Mouse (Mus musculus): Measurements from ENCODE around the gene Bst1.

Bst1 gene

DNA sequence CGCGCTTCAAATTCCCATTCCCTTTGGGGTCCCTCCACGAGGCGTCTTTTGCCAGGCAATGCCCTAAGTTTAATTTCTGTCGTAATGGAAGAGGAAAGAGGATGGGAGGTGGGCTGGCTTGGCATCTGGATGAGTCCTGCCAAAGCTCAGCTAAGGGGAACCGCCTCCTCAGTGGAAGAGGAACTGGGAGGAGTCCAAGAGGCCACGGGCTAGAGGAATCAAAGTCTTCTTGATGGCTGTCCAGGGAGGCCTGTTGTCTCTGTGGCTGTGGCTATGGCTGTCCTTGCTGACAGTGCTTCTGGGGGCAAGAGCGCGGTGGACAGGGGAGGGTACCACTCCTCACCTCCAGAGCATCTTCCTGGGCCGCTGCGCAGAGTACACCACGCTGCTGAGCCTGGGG, at the start of gene Bst1:
Bst1 (plus strand) TSS at position 191 of the 400 bp plus-strand sequence.
- peak; percentile 20 to 55 for DNase-seq

- DNase-seq = no peak
Measured at GRCm38 (mm10) chr5:43770618-43771354, 47.9 kb upstream of the Bst1 start.

DNA sequence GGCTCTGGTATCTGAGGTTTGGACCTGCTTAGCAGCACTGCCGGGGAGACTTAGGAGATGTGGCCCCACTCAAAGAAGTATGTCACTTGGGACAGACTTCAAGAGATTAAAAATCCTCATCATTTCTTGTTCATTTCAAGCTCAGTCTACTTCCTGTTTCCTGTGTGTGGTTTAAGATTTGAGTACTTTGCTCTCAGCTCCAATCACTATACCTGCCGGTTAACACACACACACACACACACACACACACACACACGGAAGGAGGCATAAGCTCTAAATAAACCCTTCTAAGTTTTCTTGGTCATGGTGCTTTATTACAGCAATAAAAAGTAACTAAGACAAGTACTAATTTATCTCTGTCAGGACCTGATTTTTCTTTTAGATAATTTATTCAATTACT, 47.1 kb upstream of the Bst1 start:
- no peak for DNase-seq

GRCm38 (mm10) chr5:43776407-43776806, 42.3 kb upstream of the Bst1 start:
- no peak for DNase-seq

- DNase-seq = no peak
Measured at GRCm38 (mm10) chr5:43776993-43777392, 41.7 kb upstream of the Bst1 start.

DNA sequence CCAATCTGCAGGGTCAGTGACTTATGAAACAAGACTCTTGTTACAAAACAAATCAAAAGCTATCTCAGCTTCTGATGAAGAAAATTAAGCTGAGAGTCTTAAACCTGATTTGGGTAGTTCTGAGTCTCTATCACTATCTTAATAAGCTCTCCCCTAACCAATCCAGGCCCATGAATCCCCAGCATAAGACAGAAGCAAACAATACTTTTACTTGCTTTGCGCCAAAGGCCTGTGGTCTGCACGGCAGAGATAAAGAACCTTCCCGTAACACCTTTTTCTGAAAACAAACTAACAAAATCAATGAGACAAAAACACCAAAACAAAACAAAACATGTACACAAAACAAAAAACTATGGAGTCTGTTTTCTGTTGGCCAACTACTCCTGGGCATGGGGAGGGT, 40.1 kb upstream of the Bst1 start:
- no peak for DNase-seq

GRCm38 (mm10) chr5:43781423-43781976, 37.2 kb upstream of the Bst1 start:
- DNase-seq = peak; percentile 27 to 64

DNA sequence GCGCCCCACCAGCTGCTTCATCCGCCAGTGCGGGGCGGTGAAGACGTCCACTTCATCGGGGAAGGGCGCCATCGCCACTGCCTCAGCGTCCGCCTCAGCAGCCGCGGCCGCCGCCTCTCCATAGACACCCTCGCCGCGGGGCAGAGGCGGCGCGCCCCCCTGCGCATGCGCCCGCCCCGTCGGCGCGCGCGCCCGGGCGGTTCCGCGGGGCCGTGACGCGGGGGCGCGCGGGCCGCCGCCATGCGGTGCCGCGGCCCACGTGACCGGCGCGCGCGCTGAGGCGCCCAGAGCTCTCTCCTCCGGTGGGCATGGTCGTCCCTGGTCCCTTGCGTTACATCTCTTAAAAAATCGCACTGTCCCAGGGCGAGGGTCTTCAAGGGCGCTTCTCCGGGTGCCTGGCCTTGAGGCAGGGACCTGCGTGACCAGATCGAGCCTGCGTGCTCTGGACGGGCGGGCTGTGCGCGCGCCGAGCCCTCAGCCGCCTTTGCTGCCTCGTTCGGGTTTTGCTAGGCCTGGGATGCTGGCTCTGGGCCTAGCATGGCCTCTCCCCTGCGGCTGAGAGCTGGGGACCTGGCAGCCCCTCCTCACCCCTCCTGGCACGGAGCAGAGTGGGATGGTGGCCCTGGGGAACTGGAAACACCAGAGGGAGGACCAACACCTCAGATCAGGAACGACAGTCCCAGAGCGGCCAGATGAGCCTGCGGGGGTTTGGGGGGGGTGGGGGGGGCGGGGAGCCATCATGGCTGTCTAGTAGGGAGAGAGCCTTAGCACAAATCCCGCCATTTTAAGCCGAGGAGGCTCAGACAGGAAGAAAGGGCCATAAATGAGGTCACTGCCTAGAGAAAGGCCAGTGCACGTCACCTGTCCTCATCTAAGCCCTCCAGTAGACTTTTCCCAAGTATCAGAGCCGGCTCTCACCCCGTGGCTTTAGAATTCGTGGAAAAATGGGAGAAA, 36.4 kb upstream of the Bst1 start:
- peak; percentile 76 to 91 for DNase-seq

GRCm38 (mm10) chr5:43783996-43784395, 34.7 kb upstream of the Bst1 start:
- DNase-seq = no peak

GRCm38 (mm10) chr5:43786607-43787006, 32.1 kb upstream of the Bst1 start:
- DNase-seq = no peak

GRCm38 (mm10) chr5:43787976-43788752, 30.5 kb upstream of the Bst1 start:
- DNase-seq = no peak

- no peak for DNase-seq
Measured at GRCm38 (mm10) chr5:43792354-43792753, 26.3 kb upstream of the Bst1 start.

GRCm38 (mm10) chr5:43799530-43799929, 19.2 kb upstream of the Bst1 start:
- no peak for DNase-seq

- DNase-seq = no peak
Measured at GRCm38 (mm10) chr5:43800700-43801099, 18.0 kb upstream of the Bst1 start.

- no peak for DNase-seq
Measured at GRCm38 (mm10) chr5:43801253-43801652, 17.4 kb upstream of the Bst1 start.

- DNase-seq = no peak
Measured at GRCm38 (mm10) chr5:43801798-43802197, 16.9 kb upstream of the Bst1 start.

DNA sequence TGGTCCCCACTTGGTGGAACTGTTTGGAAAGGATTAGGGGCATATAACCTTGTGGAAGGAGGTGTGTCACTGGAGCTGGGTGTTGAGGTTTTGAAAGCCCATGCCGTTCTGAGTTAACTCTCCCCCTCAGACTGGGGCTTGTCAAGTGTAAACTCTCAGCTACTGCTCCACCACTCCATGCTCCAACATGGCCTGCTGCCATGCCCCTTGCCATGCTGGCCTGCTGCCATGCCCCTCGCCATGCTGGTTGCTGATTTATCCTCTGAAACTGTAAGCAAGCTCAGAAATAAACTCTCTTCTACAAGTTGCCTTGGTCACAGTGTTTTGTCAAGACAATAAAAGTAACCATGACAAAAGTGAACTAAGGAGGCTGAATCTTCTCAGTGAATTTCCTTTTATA, 13.3 kb upstream of the Bst1 start:
- no peak for DNase-seq

DNA sequence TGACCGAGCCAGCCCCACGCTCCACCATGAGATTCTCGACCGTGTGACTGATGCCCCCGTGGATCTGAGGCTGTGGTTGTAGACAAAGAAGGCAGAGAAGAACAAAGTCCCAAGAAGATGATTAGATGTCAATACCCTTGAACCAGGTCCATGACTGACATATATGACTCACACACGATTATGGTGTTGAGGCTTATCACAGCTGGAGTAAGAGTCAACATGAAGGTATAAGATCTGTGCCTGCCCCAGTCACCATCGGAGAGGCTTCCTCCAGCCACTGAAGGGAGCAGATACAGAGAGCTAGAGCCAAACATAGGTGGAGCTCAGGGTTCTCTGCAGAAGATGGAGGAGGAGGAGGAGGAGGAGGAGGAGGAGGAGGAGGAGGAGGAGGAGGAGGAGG, 12.3 kb upstream of the Bst1 start:
- no peak for DNase-seq

GRCm38 (mm10) chr5:43806914-43807313, 11.8 kb upstream of the Bst1 start:
- no peak for DNase-seq

DNA sequence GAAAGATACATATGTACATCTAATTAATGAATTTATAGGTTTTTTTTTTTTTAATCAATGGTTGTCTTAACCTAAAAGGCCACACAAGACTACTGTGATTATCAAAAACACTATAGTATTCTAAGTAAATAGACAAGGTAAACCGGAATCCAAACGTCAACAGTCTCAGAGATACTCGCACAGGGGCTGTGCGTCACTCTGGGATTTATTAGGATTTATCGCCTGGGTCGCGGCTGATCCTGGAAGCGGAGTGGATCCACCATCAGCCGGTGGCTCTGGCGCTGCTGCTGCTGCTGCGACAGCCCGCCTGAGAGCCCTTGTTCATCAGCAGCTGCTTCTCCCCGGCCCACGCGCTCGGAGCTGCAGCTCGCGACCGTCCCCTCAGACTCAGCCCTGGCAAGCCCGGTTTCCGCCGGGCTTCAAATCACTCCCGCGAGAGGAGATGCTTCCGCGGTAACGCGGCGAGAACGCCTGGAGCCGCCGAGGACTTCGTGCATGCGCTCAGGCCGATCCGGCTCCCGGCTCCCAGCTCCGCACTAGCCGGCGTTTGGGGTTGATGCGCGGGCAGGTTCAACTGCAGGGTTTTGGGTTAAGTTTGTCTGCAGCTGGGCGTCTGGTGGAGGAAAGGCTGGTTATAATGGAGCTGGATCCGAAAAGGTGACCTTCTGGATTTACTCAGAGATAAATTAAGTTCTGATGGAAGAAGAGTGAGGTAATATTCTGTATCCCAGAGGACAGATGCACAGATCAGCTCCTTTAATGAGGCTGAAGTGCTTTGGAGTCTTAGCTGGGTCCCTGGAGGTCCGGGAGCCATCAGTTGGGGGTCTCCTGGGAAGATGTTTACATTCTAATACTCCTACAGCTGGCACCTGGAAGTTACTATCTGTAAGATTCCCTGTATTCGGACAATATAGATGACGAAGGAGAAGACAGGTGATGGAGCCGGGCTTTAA, 10.7 kb upstream of the Bst1 start:
- DNase-seq = peak; percentile 71 to 88

GRCm38 (mm10) chr5:43810427-43811062, 8.1 kb upstream of the Bst1 start:
- no peak for DNase-seq

Measured in kidney, postnatal 25 days (tissue).